Mouse (Mus musculus): Measurements from ENCODE around the gene Lrrc59.

Gene Lrrc59

DNA sequence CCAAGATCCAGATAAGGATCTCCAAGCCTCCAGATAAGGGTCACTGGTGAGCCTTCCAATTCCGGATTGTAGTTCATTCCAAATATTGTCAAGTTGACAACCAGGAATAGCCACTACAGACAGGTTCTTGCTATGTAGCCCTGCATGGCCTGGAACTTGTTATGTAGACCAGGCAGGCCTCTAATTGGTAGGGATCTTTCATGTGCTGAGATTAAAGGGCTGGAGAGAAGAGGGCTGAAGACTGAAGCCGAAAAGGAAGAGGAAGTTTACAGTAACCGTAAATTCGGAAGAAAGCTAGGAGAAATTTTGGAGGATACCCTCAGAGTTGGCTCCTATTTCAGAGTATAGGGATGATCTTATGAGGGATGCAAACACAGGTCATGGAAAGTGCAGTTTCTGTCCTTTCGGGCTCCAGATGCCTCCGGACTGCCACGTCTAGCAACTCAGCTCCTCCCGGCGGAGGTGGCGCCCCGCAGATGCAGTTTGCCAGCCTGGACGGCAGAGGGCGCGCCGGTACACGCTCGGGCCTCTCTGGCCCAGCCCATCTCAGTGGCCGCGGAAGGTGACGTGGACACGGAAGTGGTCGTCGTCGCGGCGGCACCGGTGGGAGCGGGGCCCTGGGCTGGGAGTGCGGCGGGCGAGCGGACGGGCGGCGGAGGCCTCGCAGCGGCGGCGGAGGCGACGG lies at the start of gene Lrrc59:
Lrrc59 (plus strand) TSS at position 569 of the 685 bp plus-strand sequence.
- in situ Hi-C loops (cut with MboI; ENCODE audit: low sequenced_read_pairs) = no loop called here

DNA sequence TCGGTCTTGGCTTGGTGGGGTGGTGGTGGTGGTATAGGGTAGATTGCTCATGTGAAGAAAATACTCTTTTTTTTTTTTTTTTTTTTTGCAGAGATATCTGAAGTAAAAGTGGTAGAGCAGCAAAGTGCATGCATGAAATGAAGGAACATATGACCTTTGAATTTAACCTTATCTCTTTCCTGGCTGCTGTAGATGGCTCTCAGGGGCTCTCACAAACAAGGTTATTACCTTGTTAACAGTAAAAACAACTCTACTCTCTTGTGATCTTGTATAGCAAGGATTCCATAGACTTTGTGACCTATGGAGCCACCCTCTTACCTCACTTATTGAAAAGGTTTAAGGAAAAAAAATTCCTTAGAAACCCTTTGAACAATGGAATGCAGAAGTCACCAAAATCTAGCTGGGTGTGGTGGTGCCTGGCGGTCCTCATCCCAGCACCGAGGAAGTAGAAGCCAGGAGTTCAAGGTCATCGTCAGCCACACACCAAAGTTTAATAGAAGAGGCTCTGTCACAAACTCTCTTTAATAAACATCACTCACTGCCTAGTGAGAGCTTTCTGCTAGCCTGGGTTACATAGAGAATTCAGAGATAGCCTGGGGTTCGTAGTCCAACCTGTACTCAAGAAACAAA lies 49.3 kb upstream of the Lrrc59 start:
- in situ Hi-C loops (cut with MboI; ENCODE audit: low sequenced_read_pairs) = no loop called here

- in situ Hi-C loops (cut with MboI; ENCODE audit: low sequenced_read_pairs) = no loop called here
These were observed 44.5 kb upstream of the Lrrc59 start for GRCm38 (mm10) chr11:94585091-94585490.

GRCm38 (mm10) chr11:94587511-94587910 lies 42.1 kb upstream of the Lrrc59 start:
- in situ Hi-C loops (cut with MboI; ENCODE audit: low sequenced_read_pairs) = no loop called here

DNA sequence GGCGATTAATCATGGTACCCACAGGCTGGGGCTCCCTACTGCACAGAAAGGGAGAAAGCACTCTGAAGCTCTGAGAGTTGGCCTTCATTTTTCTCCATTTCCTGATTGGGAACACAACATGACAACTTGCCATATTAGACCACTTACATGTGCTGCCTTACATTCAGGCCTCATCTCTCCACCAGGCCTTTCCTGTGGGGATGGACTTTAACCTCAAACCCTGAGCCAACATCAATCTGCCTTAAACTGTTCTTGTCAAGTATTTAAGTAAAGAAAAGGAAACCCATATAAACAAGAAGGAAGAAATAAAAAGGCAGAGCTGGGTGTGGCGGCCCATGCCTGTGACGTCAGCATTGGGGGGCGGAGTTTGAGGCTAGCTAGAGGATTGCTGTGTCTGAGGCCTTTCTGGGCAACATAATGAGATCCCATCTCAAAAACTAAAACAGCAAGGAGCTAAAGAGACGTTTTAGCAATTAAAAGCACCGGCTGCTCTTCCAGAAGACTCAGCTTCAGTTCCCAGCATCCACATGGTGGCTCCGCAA lies 33.2 kb upstream of the Lrrc59 start:
- in situ Hi-C loops (cut with MboI; ENCODE audit: low sequenced_read_pairs) = no loop called here

DNA sequence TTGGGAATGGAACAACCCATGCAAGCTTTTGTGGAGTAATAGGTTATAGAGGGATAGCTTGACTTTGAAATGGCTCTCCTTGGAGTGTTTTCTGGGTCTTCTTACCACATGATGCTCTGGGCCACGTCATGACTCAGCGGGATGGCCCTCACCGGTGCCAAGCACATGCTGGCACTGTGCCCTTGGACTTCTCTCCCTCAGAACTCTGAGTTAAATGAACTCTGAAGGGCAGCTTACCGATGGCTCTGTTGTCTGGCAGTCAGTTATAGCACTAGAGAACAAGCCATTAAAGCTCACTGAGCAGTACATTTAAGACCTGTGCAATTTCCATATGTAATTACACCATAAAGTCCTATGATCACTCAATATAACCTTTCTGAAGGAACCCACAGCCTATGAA lies 32.2 kb upstream of the Lrrc59 start:
- in situ Hi-C loops (cut with MboI; ENCODE audit: low sequenced_read_pairs) = no loop called here

- in situ Hi-C loops (cut with MboI; ENCODE audit: low sequenced_read_pairs) = no loop called here
These were observed 31.0 kb upstream of the Lrrc59 start for GRCm38 (mm10) chr11:94598437-94599120.

GRCm38 (mm10) chr11:94600447-94600846 lies 29.1 kb upstream of the Lrrc59 start:
- in situ Hi-C loops (cut with MboI; ENCODE audit: low sequenced_read_pairs) = no loop called here

DNA sequence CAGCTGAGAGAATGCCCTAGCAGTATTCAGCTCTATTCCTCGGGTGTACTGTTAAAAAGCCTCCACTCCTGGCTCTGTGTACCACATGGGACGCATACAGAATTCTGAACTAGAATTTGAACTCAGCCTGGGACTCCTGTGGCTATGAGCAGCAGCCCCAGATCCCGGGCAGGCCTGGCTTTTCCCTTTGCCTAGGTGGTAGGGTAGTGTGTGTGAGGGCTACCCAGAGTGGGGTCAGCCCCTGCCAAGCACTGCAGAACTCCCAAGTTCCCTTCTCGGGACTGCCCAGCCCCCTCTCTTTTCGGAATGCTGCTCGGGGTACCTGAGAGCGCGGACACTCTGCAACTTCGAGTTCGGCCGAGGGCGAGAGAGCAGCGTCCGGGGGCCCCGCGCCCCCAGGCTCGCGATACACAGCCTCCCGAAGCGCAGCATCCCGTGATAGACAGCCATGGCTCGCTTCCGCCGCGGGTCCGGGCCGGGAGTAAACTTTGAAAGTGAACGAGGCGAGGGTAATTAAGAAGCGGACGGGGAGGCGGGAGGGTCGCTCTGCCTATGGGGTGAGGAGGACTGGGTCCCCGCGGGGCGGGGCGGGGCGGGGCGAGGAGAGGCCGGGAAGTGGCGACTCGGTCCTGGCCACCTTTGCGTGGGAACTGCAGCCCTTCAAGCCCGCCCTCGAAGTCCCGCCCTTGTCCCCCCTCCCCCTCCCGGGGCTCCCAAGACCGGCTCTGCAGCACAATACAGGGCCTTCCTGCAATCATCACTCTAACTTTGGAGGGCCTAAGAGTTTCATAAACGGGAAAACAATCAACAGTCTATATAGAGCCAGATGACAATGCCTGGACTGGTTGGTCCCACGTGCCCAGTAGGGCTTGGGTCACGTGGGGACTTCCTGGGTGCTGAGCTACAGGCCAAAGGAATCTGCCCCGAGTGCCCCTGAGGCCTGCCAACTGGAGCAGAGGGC lies 28.0 kb upstream of the Lrrc59 start, which contains the start of gene Acsf2:
Acsf2 (minus strand) TSS at position 551 of the 961 bp plus-strand sequence.
- in situ Hi-C loops (cut with MboI; ENCODE audit: low sequenced_read_pairs) = no loop called here

- in situ Hi-C loops (cut with MboI; ENCODE audit: low sequenced_read_pairs) = no loop called here
These were observed 27.1 kb upstream of the Lrrc59 start for GRCm38 (mm10) chr11:94602356-94602955.

DNA sequence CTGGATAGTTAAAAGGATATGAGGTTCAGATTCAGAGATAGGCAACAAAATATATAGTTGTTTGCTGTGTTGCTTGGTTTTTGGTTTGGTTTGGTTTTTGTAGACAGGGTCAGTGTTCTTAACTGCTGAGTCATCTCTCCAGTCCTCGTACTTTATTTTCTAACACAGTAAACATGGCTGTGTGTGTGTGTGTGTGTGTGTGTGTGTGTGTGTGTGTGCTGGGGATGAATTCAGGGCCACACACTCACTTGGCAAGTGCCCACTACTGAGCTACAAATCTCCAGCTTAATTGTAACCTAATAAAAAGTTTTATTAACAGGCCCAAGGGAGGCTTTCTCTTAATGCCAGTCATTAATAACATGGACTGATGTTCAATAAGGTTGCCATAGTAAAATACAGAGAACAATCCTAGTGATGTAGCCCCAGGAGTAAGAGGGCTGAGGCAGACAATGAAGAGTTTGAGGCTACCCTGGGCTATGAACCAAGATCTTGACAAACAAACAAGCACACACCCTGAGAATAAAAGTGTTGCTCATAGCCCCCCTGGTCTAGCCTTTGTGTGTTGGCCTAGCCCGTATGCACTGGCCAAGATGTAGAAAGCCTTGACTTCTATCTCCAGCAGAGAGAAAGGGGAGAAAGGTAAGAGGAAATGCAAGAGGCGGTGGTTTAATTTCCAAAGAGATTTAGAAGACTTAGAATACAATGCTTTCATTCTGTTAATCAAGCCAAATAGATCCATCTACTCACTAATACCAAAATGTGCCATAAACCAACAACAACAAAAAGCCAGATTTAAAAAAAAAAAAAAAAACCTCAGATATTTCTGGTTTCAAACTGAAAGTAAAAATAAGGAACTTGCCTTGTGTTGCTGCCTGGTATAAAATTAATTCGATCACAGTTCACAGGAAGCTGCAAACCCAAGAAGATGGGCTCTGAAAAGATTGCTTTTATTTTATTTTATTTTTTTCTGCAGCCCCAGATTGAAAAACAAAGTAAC lies 18.5 kb upstream of the Lrrc59 start:
- in situ Hi-C loops (cut with MboI; ENCODE audit: low sequenced_read_pairs) = no loop called here

GRCm38 (mm10) chr11:94614603-94615002 lies 15.0 kb upstream of the Lrrc59 start:
- in situ Hi-C loops (cut with MboI; ENCODE audit: low sequenced_read_pairs) = no loop called here

DNA sequence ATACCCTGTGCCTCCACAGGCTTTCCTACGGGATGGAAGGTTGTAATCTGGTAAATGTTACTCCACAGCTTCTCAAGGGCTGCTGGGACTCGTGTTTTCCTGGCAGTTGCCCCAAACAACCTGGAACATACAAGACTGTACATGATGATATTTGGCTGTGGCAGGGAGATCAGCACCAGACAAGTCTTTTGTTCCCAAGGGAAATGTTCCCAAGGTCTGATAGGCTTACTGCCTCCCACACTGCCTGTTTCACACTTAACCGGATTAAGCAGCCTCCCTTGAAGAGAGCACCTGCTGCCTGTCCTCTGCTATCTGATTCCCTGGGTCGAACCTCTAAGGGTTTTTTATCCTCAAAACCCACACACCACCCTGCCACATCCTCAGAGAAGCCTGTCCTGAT lies 14.1 kb upstream of the Lrrc59 start:
- in situ Hi-C loops (cut with MboI; ENCODE audit: low sequenced_read_pairs) = no loop called here

GRCm38 (mm10) chr11:94617646-94618045 lies 11.9 kb upstream of the Lrrc59 start:
- in situ Hi-C loops (cut with MboI; ENCODE audit: low sequenced_read_pairs) = no loop called here

DNA sequence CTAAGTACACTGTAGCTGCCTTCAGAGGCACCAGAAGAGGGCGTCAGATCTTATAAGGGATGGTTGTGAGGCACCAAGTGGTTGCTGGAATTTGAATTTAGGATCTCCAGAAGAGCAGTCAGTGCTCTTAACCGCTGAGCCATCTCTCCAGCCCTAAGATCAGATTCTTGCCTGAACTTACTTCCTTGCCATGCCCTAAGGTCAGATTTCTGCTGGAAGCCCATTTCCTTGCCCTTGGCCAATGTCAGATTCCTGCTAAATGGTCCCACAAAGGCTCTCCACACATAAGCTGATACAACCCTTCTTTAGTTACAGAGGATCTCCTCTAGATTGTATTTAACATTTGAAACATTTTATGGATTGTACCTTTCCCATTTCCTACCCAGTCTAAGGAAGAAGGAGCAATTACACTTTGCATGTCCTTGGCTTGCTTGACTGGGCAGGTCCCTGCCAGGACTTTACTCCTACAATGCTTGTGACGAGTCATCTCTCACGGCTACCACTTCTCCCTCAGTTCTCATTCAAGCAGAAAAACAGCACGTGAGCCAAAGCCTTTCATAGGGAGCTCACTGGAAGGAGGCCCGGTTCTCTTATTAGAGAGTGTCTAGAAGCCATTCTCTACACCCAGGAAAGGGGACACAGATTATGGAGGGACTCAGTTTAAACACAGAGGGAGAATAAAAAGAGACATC lies 8.7 kb upstream of the Lrrc59 start:
- in situ Hi-C loops (cut with MboI; ENCODE audit: low sequenced_read_pairs) = no loop called here

- in situ Hi-C loops (cut with MboI; ENCODE audit: low sequenced_read_pairs) = no loop called here
These were observed 8.1 kb upstream of the Lrrc59 start for GRCm38 (mm10) chr11:94621458-94621852.

- in situ Hi-C loops (cut with MboI; ENCODE audit: low sequenced_read_pairs) = no loop called here
These were observed 7.4 kb upstream of the Lrrc59 start for GRCm38 (mm10) chr11:94622162-94622561.

GRCm38 (mm10) chr11:94629884-94630198 lies 274 bp downstream of the Lrrc59 start:
- in situ Hi-C loops (cut with MboI; ENCODE audit: low sequenced_read_pairs) = no loop called here

Measured in CH12F3 (cell line).